Mouse (Mus musculus) bone marrow macrophage, adult 2 months (primary cell): Measurements from ENCODE around the gene 0610012G03Rik.

Source experiments
- CTCF ChIP-seq: IDR thresholded peaks from 2 replicates; pipeline ENCODE4 v1.5.1; 2012; ENCODE audit warnings: low read depth, mild to moderate bottlenecking, low read length, moderate library complexity
- POLR2A ChIP-seq: IDR thresholded peaks from 2 replicates; pipeline ENCODE4 v1.6.1; 2012; ENCODE audit warnings: mild to moderate bottlenecking, low read depth, low read length, borderline replicate concordance

DNA sequence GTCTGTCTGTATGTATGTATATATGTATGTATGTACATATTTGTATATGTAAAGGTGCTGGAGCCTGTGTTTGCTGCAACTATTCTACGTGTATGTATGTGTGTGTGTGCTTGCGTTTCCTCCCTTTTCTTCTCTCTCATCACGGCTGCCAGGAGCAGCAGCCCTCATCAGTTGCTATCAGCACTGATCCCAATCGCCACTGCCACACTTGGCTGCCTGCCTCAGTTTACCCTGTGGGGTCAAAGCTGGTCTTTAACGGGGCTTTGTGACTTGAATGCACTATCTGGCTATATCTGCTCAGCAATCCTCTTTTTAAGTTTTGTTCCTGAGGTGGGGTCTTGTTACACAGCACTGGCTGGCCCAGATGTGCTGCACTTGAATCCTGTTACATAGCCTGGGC, 20.9 kb downstream of the 0610012G03Rik start:
- TF ChIP-seq CTCF: no peak
- TF ChIP-seq POLR2A: no peak
